Mouse (Mus musculus) CD8-positive naive resting alpha-beta T cell, adult 2 months (primary cell): ENCODE measurements around the gene Arid5b.

Source experiments
- DNase-seq, 2 experiments: peaks; one replicate each; pipeline ENCODE4 v3.0.0; 2022; ENCODE audit warnings: low read depth in 2 of 2, low spot score in 2 of 2

The Arid5b gene

GRCm38 (mm10) chr10:68278632-68279361 lies at the start of gene Arid5b:
Gene Arid5b, minus strand, starts transcription at chr10:68278740.
- peak; percentile 21 to 48 for DNase-seq

- no peak for DNase-seq
Measured at GRCm38 (mm10) chr10:68325378-68325777, 46.8 kb upstream of the Arid5b start.

- DNase-seq, result no peak
Measured at GRCm38 (mm10) chr10:68324061-68324460, 45.5 kb upstream of the Arid5b start.

GRCm38 (mm10) chr10:68323167-68323566 lies 44.6 kb upstream of the Arid5b start:
- DNase-seq, result no peak

GRCm38 (mm10) chr10:68320986-68321385 lies 42.4 kb upstream of the Arid5b start:
- no peak for DNase-seq

- no peak for DNase-seq
Measured at GRCm38 (mm10) chr10:68320496-68320895, 42.0 kb upstream of the Arid5b start.

- DNase-seq, result no peak
Measured at GRCm38 (mm10) chr10:68319438-68319837, 40.9 kb upstream of the Arid5b start.

GRCm38 (mm10) chr10:68318438-68318979 lies 40.0 kb upstream of the Arid5b start:
- DNase-seq, result no peak

GRCm38 (mm10) chr10:68312734-68313133 lies 34.2 kb upstream of the Arid5b start:
- DNase-seq, result no peak

- DNase-seq, result no peak
Measured at GRCm38 (mm10) chr10:68301013-68301412, 22.5 kb upstream of the Arid5b start.

GRCm38 (mm10) chr10:68289465-68289864 lies 10.9 kb upstream of the Arid5b start:
- DNase-seq, result no peak

- DNase-seq, result peak; percentile 75 to 82
Measured at GRCm38 (mm10) chr10:68282466-68283391, 4.2 kb upstream of the Arid5b start.

GRCm38 (mm10) chr10:68281775-68282106 lies 3.2 kb upstream of the Arid5b start:
- no peak for DNase-seq

- DNase-seq, result no peak
Measured at GRCm38 (mm10) chr10:68281076-68281774, 2.7 kb upstream of the Arid5b start.

GRCm38 (mm10) chr10:68279516-68280501 lies 1.3 kb upstream of the Arid5b start:
- peak; percentile 31 to 52 for DNase-seq

- DNase-seq, result peak; percentile 53 to 59
Measured at GRCm38 (mm10) chr10:68277671-68278151, 829 bp downstream of the Arid5b start.

- peak; percentile 76 to 78 for DNase-seq
Measured at GRCm38 (mm10) chr10:68276976-68277441, 1.5 kb downstream of the Arid5b start.

GRCm38 (mm10) chr10:68276350-68276975 lies 2.1 kb downstream of the Arid5b start:
- DNase-seq, result peak; percentile 49 to 69
